Mouse (Mus musculus) ovary, adult 18-20 months (tissue): ENCODE measurements around the gene Ddx51.

Experiments used
- DNase-seq: peaks from one replicate; pipeline ENCODE4 v3.0.0; 2022; ENCODE audit warnings: low spot score, mixed read lengths

Ddx51 gene

DNA sequence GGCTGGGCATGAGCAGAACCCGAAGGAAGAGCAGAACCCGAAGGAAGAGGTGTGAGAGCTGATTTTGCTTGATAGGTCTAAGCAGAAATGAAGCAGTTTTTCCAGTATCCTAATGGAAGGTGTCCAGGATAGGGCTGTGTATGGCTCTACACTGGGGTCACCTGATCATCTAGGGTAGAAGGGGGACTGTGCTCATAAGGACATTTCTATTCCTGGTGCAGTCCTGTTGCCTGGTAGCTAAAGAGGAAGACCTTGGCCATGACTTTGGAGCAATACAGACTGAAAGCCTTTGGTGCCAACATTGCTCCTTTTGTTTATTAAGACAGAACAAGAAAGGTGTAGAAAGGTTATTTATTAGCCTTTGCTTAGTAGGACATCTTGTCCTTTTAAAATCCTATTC is 10.8 kb downstream of the Ddx51 start:
- no peak for DNase-seq

GRCm38 (mm10) chr5:110664750-110665269 is 11.6 kb downstream of the Ddx51 start:
- DNase-seq = no peak

GRCm38 (mm10) chr5:110665486-110666121 is 12.4 kb downstream of the Ddx51 start:
- no peak for DNase-seq

DNA sequence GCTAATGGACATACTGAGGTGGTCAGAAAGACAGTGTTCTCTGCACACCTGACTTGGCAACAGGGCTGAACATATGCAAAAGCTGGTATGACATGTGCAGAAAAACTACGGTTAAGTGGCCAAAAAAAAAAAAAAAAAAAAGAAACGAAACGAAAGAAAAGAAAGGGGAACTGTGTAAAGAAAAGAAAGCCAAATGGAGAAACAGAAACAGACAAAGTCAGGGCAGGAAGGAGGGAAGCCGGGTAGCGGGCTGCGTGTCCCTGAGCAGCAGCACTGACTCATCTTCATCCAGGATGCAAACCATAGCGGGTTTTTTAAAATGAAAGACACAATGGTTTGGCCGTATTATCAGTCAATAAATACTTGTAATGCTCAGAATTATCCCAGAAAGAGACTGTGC is 28.8 kb downstream of the Ddx51 start:
- no peak for DNase-seq

DNA sequence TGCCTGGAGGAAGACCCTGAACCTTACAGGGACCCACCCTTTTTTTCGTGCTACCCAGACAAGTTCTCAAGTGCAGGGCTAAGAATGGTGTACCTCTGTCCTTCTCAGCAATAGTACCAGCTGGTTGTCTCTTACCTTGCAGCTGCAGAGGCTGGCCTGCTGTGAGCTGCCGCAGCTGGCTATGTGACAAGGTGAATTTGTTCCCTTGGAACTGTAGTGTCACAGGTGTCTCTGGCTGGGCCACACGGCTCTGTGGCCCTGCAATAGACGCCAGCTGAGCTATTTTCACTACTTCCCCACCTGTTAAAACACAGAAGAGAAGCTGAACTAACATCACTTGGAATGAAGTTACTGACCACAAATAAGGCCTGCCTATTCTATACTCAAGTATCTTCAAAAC is 45.4 kb downstream of the Ddx51 start:
- no peak for DNase-seq

DNA sequence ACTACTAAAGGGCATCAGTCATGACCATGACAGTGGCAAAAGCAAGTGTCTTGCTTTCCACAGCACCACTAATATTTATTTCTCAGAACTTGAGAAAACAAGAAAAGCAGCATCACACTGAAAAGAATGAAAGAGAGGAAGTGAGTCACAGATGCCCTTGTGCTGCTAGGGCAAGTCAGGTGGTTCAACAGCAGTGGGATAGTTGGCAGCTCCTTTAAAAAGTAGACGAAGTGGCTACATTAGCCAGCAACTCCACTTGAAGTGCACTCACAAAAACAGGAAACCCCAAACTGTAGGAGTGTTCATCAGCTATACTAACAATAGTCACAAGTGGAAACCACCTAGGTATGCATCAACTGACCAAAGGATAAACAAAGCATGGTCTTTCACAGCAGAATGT is 50.8 kb downstream of the Ddx51 start:
- DNase-seq = no peak

GRCm38 (mm10) chr5:110709256-110709655 is 56.0 kb downstream of the Ddx51 start:
- DNase-seq = no peak
